Mouse (Mus musculus): Measurements from ENCODE around the gene Hnrnpul2. TPM values are rescaled to one million over a fixed set of nuclear protein-coding genes. Genes with fewer than 3 reads are reported as not detected.

Gene Hnrnpul2
- polyA plus RNA-seq, 1 experiment from 2014 or later, result 3.3 TPM

Other genes starting within 250 kb of the Hnrnpul2 start
- gene Slc22a8, start 228.8 kb upstream of the Hnrnpul2 start, polyA plus RNA-seq (2015; fragmentation: Nextera tagmentation; extraction: Ambion mirVana), result not detected in 2 replicates
- not detected in 2 replicates for gene Slc22a6, start 202.0 kb upstream of the Hnrnpul2 start, polyA plus RNA-seq (2015; fragmentation: Nextera tagmentation; extraction: Ambion mirVana)
- 0.02 and 0.11 TPM in 2 replicates for gene Chrm1, start 156.2 kb upstream of the Hnrnpul2 start, polyA plus RNA-seq (2015; fragmentation: Nextera tagmentation; extraction: Ambion mirVana)
- 91.8 and 105 TPM in 2 replicates for gene Slc3a2, start 96.6 kb upstream of the Hnrnpul2 start, polyA plus RNA-seq (2015; fragmentation: Nextera tagmentation; extraction: Ambion mirVana)
- 53.3 and 53.8 TPM in 2 replicates for gene Wdr74, start 84.2 kb upstream of the Hnrnpul2 start, polyA plus RNA-seq (2015; fragmentation: Nextera tagmentation; extraction: Ambion mirVana)
- gene 1700092M07Rik, start 79.3 kb upstream of the Hnrnpul2 start, polyA plus RNA-seq (2015; fragmentation: Nextera tagmentation; extraction: Ambion mirVana), result 0.46 and 1.1 TPM in 2 replicates
- 78.0 and 83.1 TPM in 2 replicates for gene Stx5a, start 78.6 kb upstream of the Hnrnpul2 start, polyA plus RNA-seq (2015; fragmentation: Nextera tagmentation; extraction: Ambion mirVana)
- 59.7 and 64.4 TPM in 2 replicates for gene Nxf1, start 62.9 kb upstream of the Hnrnpul2 start, polyA plus RNA-seq (2015; fragmentation: Nextera tagmentation; extraction: Ambion mirVana)
- 119 and 130 TPM in 2 replicates for gene Tmem223, start 49.0 kb upstream of the Hnrnpul2 start, polyA plus RNA-seq (2015; fragmentation: Nextera tagmentation; extraction: Ambion mirVana)
- 60.2 and 82.2 TPM in 2 replicates for gene Tmem179b, start 45.5 kb upstream of the Hnrnpul2 start, polyA plus RNA-seq (2015; fragmentation: Nextera tagmentation; extraction: Ambion mirVana)
- 10.3 and 11.8 TPM in 2 replicates for gene Taf6l, start 33.6 kb upstream of the Hnrnpul2 start, polyA plus RNA-seq (2015; fragmentation: Nextera tagmentation; extraction: Ambion mirVana)
- 86.5 and 92.5 TPM in 2 replicates for gene Polr2g, start 21.4 kb upstream of the Hnrnpul2 start, polyA plus RNA-seq (2015; fragmentation: Nextera tagmentation; extraction: Ambion mirVana)
- gene Zbtb3, start 17.5 kb upstream of the Hnrnpul2 start, polyA plus RNA-seq (2015; fragmentation: Nextera tagmentation; extraction: Ambion mirVana), result 2.0 and 2.7 TPM in 2 replicates
- 22.0 and 26.5 TPM in 2 replicates for gene Ttc9c, start 677 bp upstream of the Hnrnpul2 start, polyA plus RNA-seq (2015; fragmentation: Nextera tagmentation; extraction: Ambion mirVana)
- not detected in 2 replicates for gene AC129217.1, start 9.8 kb downstream of the Hnrnpul2 start, polyA plus RNA-seq (2015; fragmentation: Nextera tagmentation; extraction: Ambion mirVana)
- 45.3 and 49.0 TPM in 2 replicates for gene Bscl2, start 17.5 kb downstream of the Hnrnpul2 start, polyA plus RNA-seq (2015; fragmentation: Nextera tagmentation; extraction: Ambion mirVana)
- 0.31 and 0.96 TPM in 2 replicates for gene Gng3, start 19.2 kb downstream of the Hnrnpul2 start, polyA plus RNA-seq (2015; fragmentation: Nextera tagmentation; extraction: Ambion mirVana)
- 9.4 and 10.6 TPM in 2 replicates for gene Lrrn4cl, start 30.8 kb downstream of the Hnrnpul2 start, polyA plus RNA-seq (2015; fragmentation: Nextera tagmentation; extraction: Ambion mirVana)
- gene Ubxn1, start 51.5 kb downstream of the Hnrnpul2 start, polyA plus RNA-seq (2015; fragmentation: Nextera tagmentation; extraction: Ambion mirVana), result 166 and 171 TPM in 2 replicates
- 49.7 and 50.5 TPM in 2 replicates for gene Uqcc3, start 60.9 kb downstream of the Hnrnpul2 start, polyA plus RNA-seq (2015; fragmentation: Nextera tagmentation; extraction: Ambion mirVana)
- gene Lbhd1, start 63.7 kb downstream of the Hnrnpul2 start, polyA plus RNA-seq (2015; fragmentation: Nextera tagmentation; extraction: Ambion mirVana), result 34.0 and 39.1 TPM in 2 replicates
- not detected in 2 replicates for gene Gm49403, start 63.9 kb downstream of the Hnrnpul2 start, polyA plus RNA-seq (2015; fragmentation: Nextera tagmentation; extraction: Ambion mirVana)
- gene 1810009A15Rik, start 68.8 kb downstream of the Hnrnpul2 start, polyA plus RNA-seq (2015; fragmentation: Nextera tagmentation; extraction: Ambion mirVana), result 43.6 and 48.9 TPM in 2 replicates
- gene Gm49416, start 68.9 kb downstream of the Hnrnpul2 start, polyA plus RNA-seq (2015; fragmentation: Nextera tagmentation; extraction: Ambion mirVana), result not detected in 2 replicates
- gene Ints5, start 73.0 kb downstream of the Hnrnpul2 start, polyA plus RNA-seq (2015; fragmentation: Nextera tagmentation; extraction: Ambion mirVana), result 17.3 and 17.5 TPM in 2 replicates
- 33.1 and 33.2 TPM in 2 replicates for gene Ganab, start 78.1 kb downstream of the Hnrnpul2 start, polyA plus RNA-seq (2015; fragmentation: Nextera tagmentation; extraction: Ambion mirVana)
- 24.3 and 24.5 TPM in 2 replicates for gene B3gat3, start 100.4 kb downstream of the Hnrnpul2 start, polyA plus RNA-seq (2015; fragmentation: Nextera tagmentation; extraction: Ambion mirVana)
- 3.6 and 4.3 TPM in 2 replicates for gene Rom1, start 109.3 kb downstream of the Hnrnpul2 start, polyA plus RNA-seq (2015; fragmentation: Nextera tagmentation; extraction: Ambion mirVana)
- 22.1 and 22.6 TPM in 2 replicates for gene Eml3, start 109.5 kb downstream of the Hnrnpul2 start, polyA plus RNA-seq (2015; fragmentation: Nextera tagmentation; extraction: Ambion mirVana)
- 63.5 and 67.4 TPM in 2 replicates for gene Mta2, start 121.9 kb downstream of the Hnrnpul2 start, polyA plus RNA-seq (2015; fragmentation: Nextera tagmentation; extraction: Ambion mirVana)
- gene Tut1, start 133.8 kb downstream of the Hnrnpul2 start, polyA plus RNA-seq (2015; fragmentation: Nextera tagmentation; extraction: Ambion mirVana), result 13.0 and 13.9 TPM in 2 replicates
- 257 TPM in 2 replicates for gene Eef1g, start 147.0 kb downstream of the Hnrnpul2 start, polyA plus RNA-seq (2015; fragmentation: Nextera tagmentation; extraction: Ambion mirVana)
- gene Ahnak, start 169.3 kb downstream of the Hnrnpul2 start, polyA plus RNA-seq (2015; fragmentation: Nextera tagmentation; extraction: Ambion mirVana), result 99.1 and 107 TPM in 2 replicates